Mouse (Mus musculus): ENCODE data around the gene Chdh. TPM values are rescaled to one million over a fixed set of nuclear protein-coding genes. Genes with fewer than 3 reads are reported as not detected.

Gene Chdh
- polyA plus RNA-seq, 1 experiment: not detected

DNA sequence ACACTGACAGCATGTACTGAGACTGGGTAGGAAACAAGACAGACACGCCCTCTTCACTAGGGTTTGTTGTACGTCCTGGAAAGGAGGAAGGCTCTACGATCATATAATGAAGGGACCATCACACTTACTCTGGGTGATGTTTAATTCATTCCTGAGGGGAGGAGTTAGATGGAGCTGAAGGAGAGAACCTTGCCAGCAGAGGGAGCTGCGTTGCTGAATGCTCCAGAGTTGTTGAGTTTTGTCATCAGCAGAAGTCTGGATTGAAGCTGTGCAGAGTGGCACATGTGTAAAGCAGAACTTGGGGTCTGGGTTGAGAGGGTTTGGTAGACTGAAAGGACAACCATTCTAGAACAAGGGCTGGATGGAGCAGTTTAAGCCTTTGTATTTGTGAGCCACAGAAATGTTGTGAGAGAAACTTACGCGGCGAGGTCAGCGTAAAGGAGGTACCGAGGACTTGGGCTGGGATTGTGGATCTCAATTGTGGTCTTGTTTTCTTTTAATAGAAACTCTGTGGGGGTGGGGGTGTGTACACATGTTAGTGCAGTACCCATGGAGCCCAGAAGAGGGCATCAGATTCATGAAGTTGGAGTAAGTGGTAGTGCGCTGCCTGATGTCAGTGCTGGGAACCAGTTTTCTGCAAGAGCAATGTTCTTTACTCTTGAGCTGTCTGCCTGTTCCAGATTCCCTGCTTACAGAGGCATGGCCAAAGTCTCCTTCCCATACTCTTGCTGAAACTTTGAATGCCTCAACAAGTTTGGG, 28.2 kb upstream of the Chdh start:
- H3K4me3 ChIP-seq (ENCODE audit: insufficient read depth, low read depth, low read length): no peak overlapping the region
- TF ChIP-seq POLR2A (IDR thresholded peaks at IDR 0.05; ENCODE audit: insufficient read depth, low read depth, low read length): no peak
- TF ChIP-seq CTCF (IDR thresholded peaks at IDR 0.05; ENCODE audit: insufficient read depth, low read depth, low read length): no peak
- H3K4me1 ChIP-seq (ENCODE audit: control insufficient read depth, insufficient read depth, low read length): no peaks in the 10 kb centered on the region
- no peak overlapping the region for H3K27ac ChIP-seq (ENCODE audit: insufficient read depth, low read depth, low read length)
- 94% methylated on average over 10 of the region's 10 CpGs for WGBS

DNA sequence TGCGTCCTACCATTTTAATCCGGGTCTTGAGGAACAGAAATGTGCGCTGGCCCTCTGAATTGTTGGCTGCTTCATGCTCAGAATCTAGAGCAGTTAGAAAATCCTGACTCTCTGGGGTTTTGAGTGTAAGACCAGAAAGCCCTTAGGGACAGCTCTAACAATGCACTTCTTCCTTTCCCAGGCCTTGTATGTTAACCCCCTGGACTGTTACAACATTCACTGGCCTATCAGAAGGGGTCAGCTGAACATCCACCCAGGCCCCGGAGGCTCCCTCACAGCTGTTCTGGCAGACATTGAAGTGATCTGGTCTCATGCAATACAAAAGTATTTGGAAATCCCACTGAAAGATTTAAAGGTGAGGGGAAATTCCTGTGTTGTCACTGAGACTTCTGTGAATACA, 22.7 kb upstream of the Chdh start:
- TF ChIP-seq POLR2A (IDR thresholded peaks at IDR 0.05; ENCODE audit: insufficient read depth, low read depth, low read length): no peak
- TF ChIP-seq CTCF (IDR thresholded peaks at IDR 0.05; ENCODE audit: insufficient read depth, low read depth, low read length): no peak
- 93% methylated on average over 4 of the region's 4 CpGs for WGBS
- Histone ChIP-seq H3K4me3 (ENCODE audit: insufficient read depth, low read depth, low read length) (no peak overlapping the region), H3K27ac (ENCODE audit: insufficient read depth, low read depth, low read length) (no peak overlapping the region), H3K4me1 (ENCODE audit: control insufficient read depth, insufficient read depth, low read length) (no peaks in the 10 kb centered on the region)

DNA sequence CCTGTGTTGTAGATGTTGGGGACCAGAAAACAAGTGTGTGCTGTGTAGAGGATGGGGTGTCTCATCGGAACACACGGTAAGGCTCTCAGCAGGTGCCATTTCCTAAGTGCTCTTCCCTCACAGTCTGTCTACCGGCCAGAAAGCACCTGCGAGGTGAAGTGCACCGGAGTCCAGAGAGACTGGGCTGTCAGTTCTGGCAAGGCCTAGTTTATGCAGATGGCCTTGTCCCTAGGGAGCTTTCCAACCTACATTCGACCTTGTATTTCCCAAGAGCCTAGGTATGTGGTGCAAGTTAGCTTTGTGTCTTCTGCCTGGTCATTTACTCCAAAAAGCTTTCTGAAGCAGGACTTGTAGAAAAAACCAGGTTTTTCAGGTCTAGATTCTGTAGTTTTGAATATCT, 21.5 kb upstream of the Chdh start:
- Histone ChIP-seq H3K27ac (ENCODE audit: insufficient read depth, low read depth, low read length) (no peak overlapping the region), H3K4me1 (ENCODE audit: control insufficient read depth, insufficient read depth, low read length) (no peaks in the 10 kb centered on the region), H3K4me3 (ENCODE audit: insufficient read depth, low read depth, low read length) (no peak overlapping the region)
- 94% methylated on average over 6 of the region's 6 CpGs for WGBS
- TF ChIP-seq POLR2A (IDR thresholded peaks at IDR 0.05; ENCODE audit: insufficient read depth, low read depth, low read length) (no peak), CTCF (IDR thresholded peaks at IDR 0.05; ENCODE audit: insufficient read depth, low read depth, low read length) (no peak)

DNA sequence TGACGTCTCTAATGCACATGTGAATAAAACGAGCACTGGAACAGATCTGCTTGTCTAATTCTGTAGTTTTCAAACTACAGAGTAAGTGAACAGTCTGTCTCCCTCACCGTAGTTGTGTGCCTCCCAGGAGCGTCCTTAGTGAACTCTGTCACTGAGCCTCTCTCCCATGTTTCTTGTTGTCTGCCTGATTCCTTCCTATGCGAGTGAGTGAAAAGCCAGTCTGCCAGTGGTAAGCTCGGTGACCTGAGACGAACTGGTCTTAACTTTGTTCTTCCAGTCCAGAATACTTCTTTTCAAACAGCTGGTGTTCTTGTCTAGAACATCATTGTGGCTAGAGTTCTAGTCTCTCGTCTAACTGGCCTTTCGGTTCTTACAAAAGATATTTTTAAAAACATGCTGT, 21.1 kb upstream of the Chdh start:
- Histone ChIP-seq H3K4me1 (ENCODE audit: control insufficient read depth, insufficient read depth, low read length) (no peaks in the 10 kb centered on the region), H3K27ac (ENCODE audit: insufficient read depth, low read depth, low read length) (no peak overlapping the region), H3K4me3 (ENCODE audit: insufficient read depth, low read depth, low read length) (no peak overlapping the region)
- TF ChIP-seq CTCF (IDR thresholded peaks at IDR 0.05; ENCODE audit: insufficient read depth, low read depth, low read length) (no peak), POLR2A (IDR thresholded peaks at IDR 0.05; ENCODE audit: insufficient read depth, low read depth, low read length) (no peak)
- WGBS: 92% methylated on average over 9 of the region's 9 CpGs

GRCm38 (mm10) chr14:29988337-29988736, 20.5 kb upstream of the Chdh start:
- H3K27ac ChIP-seq (ENCODE audit: insufficient read depth, low read depth, low read length): no peak overlapping the region
- TF ChIP-seq CTCF (IDR thresholded peaks at IDR 0.05; ENCODE audit: insufficient read depth, low read depth, low read length) (no peak), POLR2A (IDR thresholded peaks at IDR 0.05; ENCODE audit: insufficient read depth, low read depth, low read length) (no peak)
- WGBS: 92% methylated on average over 4 of the region's 4 CpGs
- H3K4me1 ChIP-seq (ENCODE audit: control insufficient read depth, insufficient read depth, low read length): no peaks in the 10 kb centered on the region
- no peak overlapping the region for H3K4me3 ChIP-seq (ENCODE audit: insufficient read depth, low read depth, low read length)

GRCm38 (mm10) chr14:29994976-29995375, 13.8 kb upstream of the Chdh start:
- TF ChIP-seq POLR2A (IDR thresholded peaks at IDR 0.05; ENCODE audit: insufficient read depth, low read depth, low read length) (no peak), CTCF (IDR thresholded peaks at IDR 0.05; ENCODE audit: insufficient read depth, low read depth, low read length) (no peak)
- peaks cover 5% of the 10 kb centered on the region for H3K4me1 ChIP-seq (ENCODE audit: control insufficient read depth, insufficient read depth, low read length)
- 93% methylated on average over 4 of the region's 4 CpGs for WGBS
- no peak overlapping the region for H3K4me3 ChIP-seq (ENCODE audit: insufficient read depth, low read depth, low read length)
- no peak overlapping the region for H3K27ac ChIP-seq (ENCODE audit: insufficient read depth, low read depth, low read length)

DNA sequence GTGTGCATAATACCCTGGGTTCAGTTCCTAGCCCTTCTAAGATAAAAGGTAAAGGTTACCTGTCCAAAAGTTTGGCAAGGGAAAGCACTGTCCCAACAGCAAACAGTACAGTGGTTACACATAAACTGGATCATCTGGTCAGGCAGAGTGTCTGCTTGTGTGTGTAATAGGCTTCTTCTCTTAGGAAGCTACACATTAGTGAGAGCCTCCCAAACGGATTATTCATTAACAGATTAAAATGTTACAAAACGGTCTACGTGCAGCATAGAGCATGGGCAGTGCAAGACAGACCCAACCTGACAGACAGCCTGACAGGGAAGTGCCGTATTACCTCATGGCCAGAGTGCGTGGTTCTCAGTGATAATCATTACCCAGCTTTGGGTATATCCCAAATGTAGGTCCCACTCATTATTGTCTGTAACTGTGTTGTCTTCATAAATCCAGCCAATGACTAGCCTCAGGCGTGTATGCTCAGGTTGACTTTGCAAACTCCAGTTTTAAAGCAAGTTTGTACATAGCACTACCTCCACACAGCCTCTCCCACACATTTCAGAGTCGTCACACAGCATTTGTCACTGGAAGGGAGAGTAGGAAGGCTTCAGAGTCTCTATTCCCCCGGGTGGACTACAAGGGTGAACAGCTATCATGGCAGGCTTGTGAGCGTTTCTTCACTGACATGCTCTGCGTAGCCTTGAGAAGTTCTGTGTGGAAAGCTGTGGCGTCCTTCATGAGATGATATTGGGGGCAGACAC, 12.6 kb upstream of the Chdh start:
- TF ChIP-seq CTCF (IDR thresholded peaks at IDR 0.05; ENCODE audit: insufficient read depth, low read depth, low read length): no peak
- Histone ChIP-seq H3K4me1 (ENCODE audit: control insufficient read depth, insufficient read depth, low read length) (peaks cover 5% of the 10 kb centered on the region), H3K4me3 (ENCODE audit: insufficient read depth, low read depth, low read length) (no peak overlapping the region), H3K27ac (ENCODE audit: insufficient read depth, low read depth, low read length) (no peak overlapping the region)
- 91% methylated on average over 11 of the region's 11 CpGs for WGBS

- no peak for TF ChIP-seq CTCF (IDR thresholded peaks at IDR 0.05; ENCODE audit: insufficient read depth, low read depth, low read length)
- TF ChIP-seq POLR2A (IDR thresholded peaks at IDR 0.05; ENCODE audit: insufficient read depth, low read depth, low read length): no peak
- Histone ChIP-seq H3K27ac (ENCODE audit: insufficient read depth, low read depth, low read length) (no peak overlapping the region), H3K4me1 (ENCODE audit: control insufficient read depth, insufficient read depth, low read length) (peaks cover 5% of the 10 kb centered on the region), H3K4me3 (ENCODE audit: insufficient read depth, low read depth, low read length) (no peak overlapping the region)
Observed at GRCm38 (mm10) chr14:29997345-29997744, 11.5 kb upstream of the Chdh start.

DNA sequence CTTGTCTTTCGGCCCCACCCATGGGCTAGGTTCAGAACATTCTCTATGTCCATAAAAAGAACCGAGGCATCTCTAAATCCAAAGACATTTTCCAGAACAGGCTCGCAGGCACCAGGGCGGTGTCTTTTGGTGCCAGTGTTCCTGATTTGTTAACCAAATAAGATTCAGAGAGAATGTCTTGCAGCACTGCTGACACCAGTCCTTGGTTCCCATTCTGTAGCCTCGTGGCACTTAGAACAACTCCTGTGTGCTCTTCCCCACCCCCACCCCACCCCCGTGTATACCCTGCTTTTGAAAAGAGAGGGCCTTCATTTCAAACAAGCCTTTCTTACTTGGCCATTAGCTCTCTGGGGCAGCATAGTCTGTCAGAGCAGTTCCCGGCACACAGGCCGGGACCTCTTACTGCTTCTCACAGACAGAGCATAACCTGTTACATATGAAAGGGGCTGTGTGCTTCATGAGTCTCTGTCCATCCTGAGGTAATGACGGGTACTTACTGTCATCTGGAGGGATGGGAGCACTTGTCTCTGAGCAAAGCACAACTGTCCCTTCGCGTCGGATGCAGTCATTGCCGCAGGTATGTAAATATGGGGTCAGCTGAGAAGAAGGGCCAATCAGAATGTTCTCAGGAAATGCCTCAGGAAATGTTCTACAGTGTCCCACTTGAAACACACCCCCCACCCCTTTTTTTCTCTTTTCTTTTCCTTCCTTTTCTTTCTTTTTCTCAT, 9.9 kb upstream of the Chdh start:
- WGBS: 42% methylated on average over 13 of the region's 13 CpGs
- Histone ChIP-seq H3K27ac (ENCODE audit: insufficient read depth, low read depth, low read length) (no peak overlapping the region), H3K4me3 (ENCODE audit: insufficient read depth, low read depth, low read length) (no peak overlapping the region), H3K4me1 (ENCODE audit: control insufficient read depth, insufficient read depth, low read length) (peaks cover 5% of the 10 kb centered on the region)
- no peak for TF ChIP-seq CTCF (IDR thresholded peaks at IDR 0.05; ENCODE audit: insufficient read depth, low read depth, low read length)
- TF ChIP-seq POLR2A (IDR thresholded peaks at IDR 0.05; ENCODE audit: insufficient read depth, low read depth, low read length): no peak

Measured in olfactory bulb, adult 2 months (tissue).